Mouse (Mus musculus) heart, adult 2 months (tissue): ENCODE measurements around the gene Spast.

Source experiments
- CTCF ChIP-seq: fragments of 200-600 bp; IDR thresholded peaks from 2 replicates; pipeline ENCODE4 v1.8.1; 2022; ENCODE audit warnings: antibody characterized with exemption, mild to moderate bottlenecking, moderate library complexity
- POLR2A ChIP-seq: fragments of 200-500 bp; IDR thresholded peaks from 2 replicates; pipeline ENCODE4 v1.6.1; 2011; ENCODE audit warnings: mild to moderate bottlenecking, low read depth, low read length, control low read depth; ENCODE audit not compliant: insufficient read depth

DNA sequence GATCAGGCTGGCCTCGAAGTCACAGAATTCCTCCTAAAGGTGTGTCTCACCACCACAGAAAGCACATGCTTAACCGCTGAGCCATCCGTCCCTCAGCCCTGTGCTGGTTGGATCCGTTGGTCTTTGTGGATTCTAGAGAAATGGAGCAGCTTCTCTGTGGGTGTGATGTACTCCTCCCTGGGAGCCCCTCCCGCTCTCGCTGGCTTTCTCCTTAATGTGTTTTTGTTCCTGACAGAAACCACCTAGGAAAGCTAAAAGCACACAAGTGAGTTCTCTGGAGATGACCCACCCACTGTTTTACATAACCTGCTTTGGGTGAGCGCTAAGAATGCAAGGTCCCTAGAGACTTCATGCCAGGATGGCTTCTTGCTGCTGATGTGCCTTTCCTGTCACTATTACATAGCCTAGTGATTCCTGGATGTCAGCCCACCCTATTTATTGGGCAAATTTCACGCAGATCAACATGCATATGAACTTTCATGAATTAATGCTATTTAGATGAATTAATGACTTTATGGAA lies 78.1 kb downstream of the Spast start:
- TF ChIP-seq CTCF (no peak), POLR2A (no peak)
